Mouse (Mus musculus) urinary bladder, postnatal 36 days (tissue): ENCODE results near the gene Tmpo.

ENCODE experiments used
- DNase-seq, 2 experiments: peaks; one replicate each; pipeline ENCODE4 v3.0.0; 2022; ENCODE audit warnings: low spot score in 2 of 2, mixed read lengths in 1 of 2

The Tmpo gene

GRCm38 (mm10) chr10:91180761-91181460, at the start of gene Tmpo:
Gene Tmpo (minus strand): TSS chr10:91181315.
- no peak for DNase-seq

DNA sequence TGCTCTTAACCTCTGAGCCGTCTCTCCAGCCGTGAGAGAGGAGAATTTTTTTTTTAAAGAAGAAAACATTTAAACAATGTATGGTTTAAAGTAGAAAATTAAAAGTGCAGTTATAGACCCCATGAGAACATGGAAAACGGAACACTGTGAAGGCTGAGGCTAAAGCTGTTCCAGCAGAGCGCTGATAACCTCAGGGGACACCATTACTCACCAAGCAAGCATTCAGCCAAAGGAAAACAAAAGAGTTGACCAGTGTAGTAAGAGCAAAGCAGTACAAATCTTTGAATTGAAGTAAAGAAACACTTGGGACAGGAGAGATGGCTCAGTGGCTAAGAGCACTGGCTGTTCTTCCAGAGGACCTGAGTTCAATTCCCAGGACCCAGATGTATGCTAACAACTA, 49.3 kb upstream of the Tmpo start:
- no peak for DNase-seq

GRCm38 (mm10) chr10:91229518-91229961, 48.4 kb upstream of the Tmpo start:
- no peak for DNase-seq

- DNase-seq: no peak
These were observed 47.9 kb upstream of the Tmpo start for GRCm38 (mm10) chr10:91228924-91229517.

- no peak for DNase-seq
These were observed 45.9 kb upstream of the Tmpo start for GRCm38 (mm10) chr10:91227034-91227433.

- no peak for DNase-seq
These were observed 41.5 kb upstream of the Tmpo start for GRCm38 (mm10) chr10:91222398-91223236.

- DNase-seq: no peak
These were observed 28.0 kb upstream of the Tmpo start for GRCm38 (mm10) chr10:91208899-91209667.

GRCm38 (mm10) chr10:91208461-91208860, 27.3 kb upstream of the Tmpo start:
- no peak for DNase-seq

GRCm38 (mm10) chr10:91207275-91207674, 26.2 kb upstream of the Tmpo start:
- no peak for DNase-seq

DNA sequence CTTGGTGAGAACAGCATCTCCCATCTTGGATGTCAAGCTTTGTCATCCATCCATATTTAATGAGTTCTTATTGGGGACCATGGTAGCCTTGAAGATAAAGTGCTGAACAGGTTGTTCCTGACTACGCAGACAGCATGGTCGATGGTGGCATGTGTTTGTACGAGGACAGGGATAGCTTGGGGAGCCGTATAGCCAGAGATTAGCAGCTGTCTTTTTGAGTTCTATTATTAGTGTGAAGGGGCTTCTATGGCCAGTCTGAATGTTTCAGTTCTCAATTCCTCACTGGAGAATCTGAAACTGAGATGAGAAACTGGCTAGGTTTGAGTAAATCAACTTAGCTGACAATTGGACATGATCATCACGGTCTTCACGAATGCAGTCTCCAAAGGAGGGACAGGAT, 24.5 kb upstream of the Tmpo start:
- DNase-seq: no peak

DNA sequence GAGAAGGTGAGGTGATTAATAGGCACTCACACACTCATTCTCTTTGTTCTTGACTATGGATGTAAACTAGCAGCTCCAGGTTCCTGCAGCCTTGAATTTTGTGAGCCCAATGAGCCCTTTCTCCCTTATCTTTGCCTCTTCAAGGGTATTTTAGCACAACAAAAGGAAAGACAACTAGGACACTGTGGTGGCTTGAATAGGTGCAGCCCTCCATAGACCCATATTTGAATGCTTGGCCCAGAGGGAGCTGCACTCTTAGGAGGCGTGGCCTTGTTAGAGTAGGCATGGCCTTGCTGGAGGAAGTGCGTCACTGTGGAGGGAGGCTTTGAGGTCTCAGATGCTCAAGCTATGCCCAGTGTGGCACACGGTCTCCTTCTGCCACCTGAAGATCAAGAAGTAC, 19.5 kb upstream of the Tmpo start:
- DNase-seq: no peak

- DNase-seq: no peak
These were observed 18.2 kb upstream of the Tmpo start for GRCm38 (mm10) chr10:91199238-91199780.

DNA sequence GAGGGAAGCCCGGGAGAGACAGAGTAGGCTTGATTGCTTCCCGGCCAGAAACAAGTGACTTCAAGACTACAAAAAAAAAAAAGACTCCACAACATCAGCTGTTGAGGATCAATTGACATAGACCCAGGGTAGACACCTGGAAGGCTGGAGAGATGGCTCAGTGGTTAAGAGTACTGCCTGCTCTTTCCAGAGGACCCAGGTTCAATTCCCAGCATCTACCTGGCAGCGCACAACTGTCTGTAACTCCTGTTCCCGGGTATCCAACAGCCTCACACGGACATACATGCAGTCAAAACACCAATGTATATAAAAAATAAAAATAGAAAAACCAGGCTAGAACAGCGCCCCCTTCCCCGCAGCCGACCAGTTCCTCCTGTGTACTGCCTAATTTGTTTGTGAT, 16.6 kb upstream of the Tmpo start:
- DNase-seq: no peak

GRCm38 (mm10) chr10:91196778-91197177, 15.7 kb upstream of the Tmpo start:
- DNase-seq: no peak

DNA sequence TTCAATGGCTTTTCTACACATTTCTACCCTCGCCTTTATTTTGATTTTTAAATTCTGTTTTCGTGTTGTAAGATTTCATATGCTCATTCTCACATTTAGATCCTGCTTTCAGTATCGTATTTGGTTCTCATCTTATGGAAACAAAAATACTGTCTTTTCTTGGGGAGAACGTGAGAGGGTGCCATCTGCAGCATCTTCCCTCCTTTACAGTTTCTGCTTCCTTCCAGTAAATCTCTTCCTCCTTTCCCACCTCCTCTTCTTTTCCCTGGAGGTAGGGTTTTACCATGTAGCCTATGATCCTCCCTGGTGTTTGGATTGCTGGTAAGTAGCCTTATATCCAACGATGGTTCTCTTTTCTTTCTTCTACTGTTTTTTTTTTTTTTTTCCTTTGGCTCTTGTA, 14.6 kb upstream of the Tmpo start:
- DNase-seq: no peak

- no peak for DNase-seq
These were observed 14.0 kb upstream of the Tmpo start for GRCm38 (mm10) chr10:91195091-91195490.

- no peak for DNase-seq
These were observed 10.7 kb upstream of the Tmpo start for GRCm38 (mm10) chr10:91191851-91192250.

- DNase-seq: no peak
These were observed 8.4 kb upstream of the Tmpo start for GRCm38 (mm10) chr10:91189476-91189875.

GRCm38 (mm10) chr10:91188684-91189287, 7.7 kb upstream of the Tmpo start:
- DNase-seq: no peak

GRCm38 (mm10) chr10:91187872-91188271, 6.8 kb upstream of the Tmpo start:
- peak; percentile 77 to 80 for DNase-seq

DNA sequence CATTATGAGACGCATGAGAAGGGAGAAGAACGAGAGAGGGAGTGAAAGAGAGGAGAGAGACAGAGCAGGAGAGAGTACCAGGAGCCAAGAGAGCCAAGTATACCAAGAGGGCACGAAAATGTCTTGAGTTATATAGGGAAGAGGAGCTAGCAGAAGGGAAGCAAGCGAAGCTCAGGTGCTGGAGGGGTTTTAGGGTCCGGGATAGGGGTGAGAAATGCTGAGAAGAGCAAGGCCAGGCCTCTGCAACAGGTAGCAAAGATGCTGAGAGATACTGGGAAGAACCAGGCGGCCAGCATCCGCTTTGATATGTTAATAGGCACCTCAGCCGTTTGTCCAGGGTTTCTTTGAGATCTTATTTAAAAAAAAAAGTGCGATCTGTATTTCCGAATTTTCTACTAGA, 6.2 kb upstream of the Tmpo start:
- peak in 1 of 2 experiments; percentile 5 for DNase-seq
